Mouse (Mus musculus): ENCODE data around the gene Gins3. TPM values are rescaled to one million over a fixed set of nuclear protein-coding genes. Genes with fewer than 3 reads are reported as not detected.

Gins3 gene
- polyA plus RNA-seq, 1 experiment = 0.81 TPM

GRCm38 (mm10) chr8:95610749-95611148 is 22.5 kb upstream of the Gins3 start:
- H3K36me3 ChIP-seq (ENCODE audit: control insufficient read depth, insufficient read depth, low read length) = no peaks in the 10 kb centered on the region
- 76% methylated on average over 14 of the region's 14 CpGs for WGBS
- no peak for TF ChIP-seq POLR2A (IDR thresholded peaks at IDR 0.05; ENCODE audit: low read depth, low read length)
- no peak for TF ChIP-seq CTCF (conservative IDR thresholded peaks at IDR 0.05; ENCODE audit: insufficient read depth, insufficient read length, low read depth, low read length)
- no peak overlapping the region for H3K27ac ChIP-seq (ENCODE audit: insufficient read depth, low read depth, low read length)
- no peak for DNase-seq
- no peaks in the 10 kb centered on the region for H3K27me3 ChIP-seq (replicated peaks; ENCODE audit: control insufficient read depth, insufficient read depth, low read length)
- no peak overlapping the region for H3K4me3 ChIP-seq (ENCODE audit: insufficient read depth, low read depth, low read length)
- H3K4me1 ChIP-seq (ENCODE audit: control insufficient read depth, insufficient read depth, low read length) = no peaks in the 10 kb centered on the region

DNA sequence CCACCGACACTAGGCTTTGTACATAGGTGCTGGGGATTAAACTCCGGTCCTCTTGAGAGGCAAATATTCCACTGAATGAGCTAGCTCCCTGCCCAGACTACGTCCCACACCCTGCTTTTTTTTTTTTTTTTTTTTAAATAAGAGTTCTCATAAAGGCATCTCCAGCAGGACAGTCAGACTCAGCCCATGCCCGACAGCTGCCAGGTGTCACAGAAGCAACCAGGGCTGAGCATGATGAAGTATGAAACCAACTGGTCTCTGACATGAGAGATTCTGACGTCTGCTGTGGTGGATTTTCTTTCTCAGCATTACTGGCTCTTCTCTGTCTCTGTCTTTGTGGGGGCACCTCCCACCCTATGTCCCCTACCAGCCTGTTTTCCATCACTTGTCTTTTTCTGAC is 21.5 kb upstream of the Gins3 start:
- WGBS = 60% methylated on average over 5 of the region's 5 CpGs
- no peak for DNase-seq
- H3K27me3 ChIP-seq (replicated peaks; ENCODE audit: control insufficient read depth, insufficient read depth, low read length) = no peaks in the 10 kb centered on the region

DNA sequence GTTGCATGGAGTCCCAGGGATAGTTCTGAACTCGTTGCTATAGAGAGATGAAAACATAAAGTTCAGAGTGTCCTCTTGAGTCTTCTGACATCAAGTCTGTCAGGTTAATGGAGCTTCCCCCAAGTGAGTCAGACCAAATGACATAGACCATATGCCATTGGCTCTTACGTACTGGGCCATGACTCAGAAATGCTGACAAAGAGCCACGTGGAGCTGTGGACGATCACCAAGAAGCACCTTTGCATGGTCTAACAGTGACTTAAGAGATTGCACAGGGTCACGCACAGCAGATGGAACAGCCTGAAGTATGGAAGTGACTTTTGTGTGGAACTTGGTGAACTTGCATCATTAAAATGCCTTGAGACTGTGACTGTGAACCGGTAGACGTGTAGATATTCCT is 16.9 kb upstream of the Gins3 start:
- Histone ChIP-seq H3K27ac (ENCODE audit: insufficient read depth, low read depth, low read length) (no peak overlapping the region), H3K4me1 (ENCODE audit: control insufficient read depth, insufficient read depth, low read length) (no peaks in the 10 kb centered on the region), H3K36me3 (ENCODE audit: control insufficient read depth, insufficient read depth, low read length) (no peaks in the 10 kb centered on the region), H3K4me3 (ENCODE audit: insufficient read depth, low read depth, low read length) (no peak overlapping the region), H3K27me3 (replicated peaks; ENCODE audit: control insufficient read depth, insufficient read depth, low read length) (no peaks in the 10 kb centered on the region)
- 81% methylated on average over 7 of the region's 7 CpGs for WGBS
- no peak for DNase-seq
- TF ChIP-seq CTCF (conservative IDR thresholded peaks at IDR 0.05; ENCODE audit: insufficient read depth, insufficient read length, low read depth, low read length) (no peak), POLR2A (IDR thresholded peaks at IDR 0.05; ENCODE audit: low read depth, low read length) (no peak)

More for the DNA sequence above, 21.5 kb upstream of the Gins3 start:
- H3K4me1 ChIP-seq (ENCODE audit: control insufficient read depth, insufficient read depth, low read length) = no peaks in the 10 kb centered on the region
- no peak for TF ChIP-seq CTCF (conservative IDR thresholded peaks at IDR 0.05; ENCODE audit: insufficient read depth, insufficient read length, low read depth, low read length)
- no peak for TF ChIP-seq POLR2A (IDR thresholded peaks at IDR 0.05; ENCODE audit: low read depth, low read length)
- H3K4me3 ChIP-seq (ENCODE audit: insufficient read depth, low read depth, low read length) = no peak overlapping the region
- no peaks in the 10 kb centered on the region for H3K36me3 ChIP-seq (ENCODE audit: control insufficient read depth, insufficient read depth, low read length)
- no peak overlapping the region for H3K27ac ChIP-seq (ENCODE audit: insufficient read depth, low read depth, low read length)

- Histone ChIP-seq H3K36me3 (ENCODE audit: control insufficient read depth, insufficient read depth, low read length) (no peaks in the 10 kb centered on the region), H3K27me3 (replicated peaks; ENCODE audit: control insufficient read depth, insufficient read depth, low read length) (no peaks in the 10 kb centered on the region), H3K4me3 (ENCODE audit: insufficient read depth, low read depth, low read length) (no peak overlapping the region), H3K4me1 (ENCODE audit: control insufficient read depth, insufficient read depth, low read length) (no peaks in the 10 kb centered on the region), H3K27ac (ENCODE audit: insufficient read depth, low read depth, low read length) (no peak overlapping the region)
- TF ChIP-seq POLR2A (IDR thresholded peaks at IDR 0.05; ENCODE audit: low read depth, low read length) = no peak
- TF ChIP-seq CTCF (conservative IDR thresholded peaks at IDR 0.05; ENCODE audit: insufficient read depth, insufficient read length, low read depth, low read length) = no peak
- DNase-seq = no peak
- 92% methylated on average over 2 of the region's 2 CpGs for WGBS
Measured at GRCm38 (mm10) chr8:95620046-95620445, 13.2 kb upstream of the Gins3 start.

DNA sequence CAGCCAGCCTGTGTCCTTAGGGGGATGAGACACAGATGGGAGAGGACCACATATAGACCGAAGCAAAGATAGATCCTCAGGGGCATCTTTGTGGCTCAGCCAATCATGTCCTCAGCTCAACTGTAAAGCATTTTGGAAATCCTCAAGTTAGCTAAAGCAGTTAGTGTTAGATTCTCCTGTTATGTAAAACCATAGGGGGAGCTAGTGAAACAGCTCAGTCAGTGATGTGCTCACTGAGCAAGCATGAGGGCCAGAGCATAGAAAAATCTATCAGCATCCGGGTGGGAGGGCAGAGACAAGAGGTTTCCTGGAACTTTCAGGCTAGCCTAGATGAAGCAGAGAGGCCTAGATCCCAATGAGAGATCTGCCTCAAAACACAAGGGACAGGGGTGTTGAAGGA is 8.4 kb upstream of the Gins3 start:
- 87% methylated on average over 2 of the region's 2 CpGs for WGBS
- H3K4me1 ChIP-seq (ENCODE audit: control insufficient read depth, insufficient read depth, low read length) = no peaks in the 10 kb centered on the region
- DNase-seq = no peak
- H3K27ac ChIP-seq (ENCODE audit: insufficient read depth, low read depth, low read length) = no peak overlapping the region
- TF ChIP-seq CTCF (conservative IDR thresholded peaks at IDR 0.05; ENCODE audit: insufficient read depth, insufficient read length, low read depth, low read length) (no peak), POLR2A (IDR thresholded peaks at IDR 0.05; ENCODE audit: low read depth, low read length) (no peak)
- no peaks in the 10 kb centered on the region for H3K36me3 ChIP-seq (ENCODE audit: control insufficient read depth, insufficient read depth, low read length)
- no peaks in the 10 kb centered on the region for H3K27me3 ChIP-seq (replicated peaks; ENCODE audit: control insufficient read depth, insufficient read depth, low read length)
- H3K4me3 ChIP-seq (ENCODE audit: insufficient read depth, low read depth, low read length) = no peak overlapping the region

DNA sequence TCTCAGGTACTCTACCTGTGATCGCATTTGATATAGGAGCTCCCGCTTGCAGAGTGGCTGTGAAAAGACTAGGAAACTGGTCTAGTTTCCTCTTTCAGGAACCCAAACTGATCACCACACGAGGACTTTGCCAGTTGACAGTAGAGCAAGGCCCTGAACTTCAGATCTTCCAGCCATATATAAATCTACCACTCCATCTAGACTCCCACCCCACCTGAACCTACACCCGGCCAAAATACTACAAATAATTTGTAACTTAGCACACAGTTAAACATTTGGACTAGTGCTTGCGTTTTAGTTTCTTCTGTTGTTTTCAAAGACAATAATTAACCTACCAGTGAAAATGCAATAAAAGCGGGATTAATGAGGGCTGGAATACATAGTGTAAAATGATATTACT is 413 bp upstream of the Gins3 start:
- Histone ChIP-seq H3K4me3 (ENCODE audit: insufficient read depth, low read depth, low read length) (no peak overlapping the region), H3K27ac (ENCODE audit: insufficient read depth, low read depth, low read length) (no peak overlapping the region), H3K4me1 (ENCODE audit: control insufficient read depth, insufficient read depth, low read length) (no peaks in the 10 kb centered on the region), H3K36me3 (ENCODE audit: control insufficient read depth, insufficient read depth, low read length) (no peaks in the 10 kb centered on the region), H3K27me3 (replicated peaks; ENCODE audit: control insufficient read depth, insufficient read depth, low read length) (no peaks in the 10 kb centered on the region)
- WGBS = 81% methylated on average over 6 of the region's 6 CpGs
- TF ChIP-seq POLR2A (IDR thresholded peaks at IDR 0.05; ENCODE audit: low read depth, low read length) (no peak), CTCF (conservative IDR thresholded peaks at IDR 0.05; ENCODE audit: insufficient read depth, insufficient read length, low read depth, low read length) (no peak)
- no peak for DNase-seq

DNA sequence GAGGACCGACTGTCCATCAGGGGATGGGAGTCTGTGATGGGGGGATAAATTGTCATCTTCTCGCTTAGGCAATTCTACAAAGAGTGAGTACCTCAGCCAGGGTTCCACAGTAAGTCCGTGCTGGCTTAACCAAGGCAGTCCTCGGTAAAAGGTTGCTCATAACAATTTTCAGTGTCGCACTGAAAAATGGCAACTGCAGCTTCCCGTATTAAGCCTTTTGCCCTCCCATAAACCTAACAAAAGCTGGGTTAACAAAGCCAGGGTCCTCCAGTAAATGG is 749 bp downstream of the Gins3 start:
- Histone ChIP-seq H3K4me3 (ENCODE audit: insufficient read depth, low read depth, low read length) (peak overlapping the region; percentile 92), H3K36me3 (ENCODE audit: control insufficient read depth, insufficient read depth, low read length) (no peaks in the 10 kb centered on the region), H3K4me1 (ENCODE audit: control insufficient read depth, insufficient read depth, low read length) (no peaks in the 10 kb centered on the region), H3K27ac (ENCODE audit: insufficient read depth, low read depth, low read length) (no peak overlapping the region), H3K27me3 (replicated peaks; ENCODE audit: control insufficient read depth, insufficient read depth, low read length) (no peaks in the 10 kb centered on the region)
- DNase-seq = no peak
- 5% methylated on average over 6 of the region's 6 CpGs for WGBS
- TF ChIP-seq CTCF (conservative IDR thresholded peaks at IDR 0.05; ENCODE audit: insufficient read depth, insufficient read length, low read depth, low read length) = no peak
- no peak for TF ChIP-seq POLR2A (IDR thresholded peaks at IDR 0.05; ENCODE audit: low read depth, low read length)

GRCm38 (mm10) chr8:95644942-95645341 is 11.7 kb downstream of the Gins3 start:
- no peaks in the 10 kb centered on the region for H3K4me1 ChIP-seq (ENCODE audit: control insufficient read depth, insufficient read depth, low read length)
- H3K36me3 ChIP-seq (ENCODE audit: control insufficient read depth, insufficient read depth, low read length) = no peaks in the 10 kb centered on the region
- DNase-seq = no peak

More at GRCm38 (mm10) chr8:95644942-95645341, 11.7 kb downstream of the Gins3 start:
- 88% methylated on average over 2 of the region's 2 CpGs for WGBS
- H3K4me3 ChIP-seq (ENCODE audit: insufficient read depth, low read depth, low read length) = no peak overlapping the region
- TF ChIP-seq POLR2A (IDR thresholded peaks at IDR 0.05; ENCODE audit: low read depth, low read length) (no peak), CTCF (conservative IDR thresholded peaks at IDR 0.05; ENCODE audit: insufficient read depth, insufficient read length, low read depth, low read length) (no peak)
- H3K27ac ChIP-seq (ENCODE audit: insufficient read depth, low read depth, low read length) = no peak overlapping the region
- H3K27me3 ChIP-seq (replicated peaks; ENCODE audit: control insufficient read depth, insufficient read depth, low read length) = no peaks in the 10 kb centered on the region

Measured in kidney, adult 2 months (tissue).